Mouse (Mus musculus) lung, postnatal 0 days (tissue): ENCODE results near the gene Csf2.

Experiments used
- CTCF ChIP-seq: IDR thresholded peaks from 2 replicates; pipeline ENCODE4 v1.5.1; 2016; ENCODE audit warnings: antibody characterized with exemption, mild to moderate bottlenecking
- EP300 ChIP-seq: IDR thresholded peaks from 2 replicates; pipeline ENCODE4 v1.6.1; 2016; ENCODE audit warnings: antibody characterized with exemption, mild to moderate bottlenecking, control low read depth

DNA sequence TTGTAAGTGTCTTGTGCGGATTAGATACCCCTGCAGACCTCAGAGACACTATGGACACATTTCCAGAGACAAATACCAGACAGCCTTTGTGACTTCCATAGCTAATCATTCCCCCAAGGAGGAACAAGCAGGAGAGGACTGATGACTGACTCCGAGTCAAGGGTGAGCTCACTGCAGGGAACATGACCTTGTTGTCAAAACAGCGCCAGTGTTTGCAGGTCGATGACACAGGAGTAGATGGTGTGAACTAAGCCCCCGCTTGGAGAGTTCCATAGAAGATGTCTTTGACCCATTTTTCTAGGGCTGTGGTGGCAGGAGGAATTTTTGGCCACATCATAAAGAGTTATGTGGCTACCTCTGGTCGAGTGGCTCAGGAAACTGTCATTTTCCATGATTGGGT lies 33.4 kb downstream of the Csf2 start:
- TF ChIP-seq CTCF (no peak), EP300 (no peak)
